Mouse (Mus musculus): ENCODE data around the gene Ube2g2.

GRCm38 (mm10) chr10:77673765-77674164, 51.7 kb downstream of the Ube2g2 start:
- no peak for TF ChIP-seq CTCF (IDR thresholded peaks at IDR 0.05; ENCODE audit: control insufficient read depth, insufficient read depth, insufficient read length)
- no peak for TF ChIP-seq CEBPB (IDR thresholded peaks at IDR 0.05; ENCODE audit: low read depth)
- no peak for TF ChIP-seq MYOD1 (IDR thresholded peaks at IDR 0.05; ENCODE audit: control insufficient read depth, insufficient read length, low read depth)
- TF ChIP-seq FOSL1 (IDR thresholded peaks at IDR 0.05; ENCODE audit: insufficient read depth, low read length, poor library complexity, severe bottlenecking), result no peak
- TF ChIP-seq MYOG (IDR thresholded peaks at IDR 0.05; ENCODE audit: control insufficient read depth, extremely low read depth, insufficient read length), result no peak
- TF ChIP-seq MAX (IDR thresholded peaks at IDR 0.05), result no peak
